ENCODE assay signal across 16 mouse cellular contexts in genomic region chr2:37855226-37855625, GRCm38 (mm10).
DNase-seq lines count a peak whose midpoint lies in the region; ATAC-seq lines count a peak whose summit lies in the region.
"Had no signal": no experiment of that assay in that cellular context is flagged by ENCODE, and none has a peak within 500 bp of the region (broad histone marks: within the 10 kb centered on the region; RNA-seq: fewer than 3 reads in every experiment).

No protein-coding gene starts in this region.

- H3K4me1 ChIP-seq in forebrain, embryonic 14.5 days (ENCODE audit: control insufficient read depth, insufficient read depth, low read length): no peaks in the 10 kb centered on the region
- H3K4me1 ChIP-seq in forebrain, embryonic 11.5 days (replicated peaks; ENCODE audit: control insufficient read depth, insufficient read depth, low read length): no peaks in the 10 kb centered on the region
- no peaks in the 10 kb centered on the region for H3K4me1 ChIP-seq in stomach, embryonic 16.5 days (ENCODE audit: control insufficient read depth, insufficient read depth, low read length)

- WGBS in forebrain, embryonic 14.5 days: 62% methylated on average over 2 of the region's 2 CpGs
- 71% methylated on average over 2 of the region's 2 CpGs for whole genome bisulfite sequencing in forebrain, embryonic 11.5 days
- 64% methylated on average over 2 of the region's 2 CpGs for WGBS in stomach, embryonic 16.5 days

- H3K4me2 ChIP-seq in forebrain, embryonic 14.5 days (ENCODE audit: low read length): no peak overlapping the region
- H3K4me2 ChIP-seq in forebrain, embryonic 11.5 days (ENCODE audit: low read depth, low read length, severe bottlenecking): no peak overlapping the region
- no peak overlapping the region for H3K4me2 ChIP-seq in stomach, embryonic 16.5 days (ENCODE audit: low read depth, low read length)
- H3K4me2 ChIP-seq: heart, embryonic 12.5 days had no signal

- peak; percentile 61 for ATAC-seq in forebrain, embryonic 14.5 days
- no peak for ATAC-seq in forebrain, embryonic 11.5 days (replicated peaks; ENCODE audit: low FRiP score)
- ATAC-seq in stomach, embryonic 16.5 days (ENCODE audit: insufficient read depth, low FRiP score): peak; percentile 75; the same call in 1 of the 2 replicates
- ATAC-seq in erythroid progenitor cell, adult 5-6 weeks (replicated peaks; ENCODE audit: low FRiP score, poor library complexity, severe bottlenecking): no peak

- H3K27ac ChIP-seq in forebrain, embryonic 14.5 days (ENCODE audit: low read depth, low read length): no peak overlapping the region
- H3K27ac ChIP-seq in forebrain, embryonic 11.5 days (ENCODE audit: low read depth, low read length): no peak overlapping the region
- no peak overlapping the region for H3K27ac ChIP-seq in stomach, embryonic 16.5 days (ENCODE audit: low read length)
- H3K27ac ChIP-seq: embryonic facial prominence, embryonic 10.5 days; liver, embryonic 14.5 days had no signal

- intact Hi-C loops in left cerebral cortex, postnatal 36 days (cut with DNase I): no loop called here

- H3K9me3 ChIP-seq in forebrain, embryonic 14.5 days (replicated peaks; ENCODE audit: control insufficient read depth, low read length): no peaks in the 10 kb centered on the region
- no peaks in the 10 kb centered on the region for H3K9me3 ChIP-seq in forebrain, embryonic 11.5 days (ENCODE audit: control insufficient read depth, low read length)
- H3K9me3 ChIP-seq in stomach, embryonic 16.5 days (replicated peaks; ENCODE audit: control insufficient read depth, low read length): no peaks in the 10 kb centered on the region
- H3K9me3 ChIP-seq: embryonic facial prominence, embryonic 10.5 days; heart, embryonic 12.5 days had no signal

- H3K36me3 ChIP-seq in forebrain, embryonic 14.5 days (ENCODE audit: control insufficient read depth, insufficient read depth, low read length): peaks cover 4% of the 10 kb centered on the region; the same call in 1 of the 2 replicates
- H3K36me3 ChIP-seq in forebrain, embryonic 11.5 days (ENCODE audit: control insufficient read depth, insufficient read depth, low read length): no peaks in the 10 kb centered on the region
- H3K36me3 ChIP-seq in stomach, embryonic 16.5 days (ENCODE audit: control insufficient read depth, insufficient read depth, low read length): no peaks in the 10 kb centered on the region
- H3K36me3 ChIP-seq: heart, embryonic 12.5 days had no signal

- no peak overlapping the region for H3K4me3 ChIP-seq in forebrain, embryonic 14.5 days (ENCODE audit: low read depth, low read length)
- no peak overlapping the region for H3K4me3 ChIP-seq in forebrain, embryonic 11.5 days (ENCODE audit: low read depth, low read length)
- H3K4me3 ChIP-seq in stomach, embryonic 16.5 days (replicated peaks; ENCODE audit: low read length): no peak overlapping the region
- H3K4me3 ChIP-seq: embryonic facial prominence, embryonic 10.5 days; heart, embryonic 12.5 days; myocyte had no signal

- H3K9ac ChIP-seq in forebrain, embryonic 14.5 days (ENCODE audit: low read length): no peak overlapping the region
- no peak overlapping the region for H3K9ac ChIP-seq in forebrain, embryonic 11.5 days (ENCODE audit: low read length)
- no peak overlapping the region for H3K9ac ChIP-seq in stomach, embryonic 16.5 days (ENCODE audit: low read length)
- H3K9ac ChIP-seq: heart, embryonic 12.5 days; liver, embryonic 14.5 days had no signal

- no peaks in the 10 kb centered on the region for H3K27me3 ChIP-seq in forebrain, embryonic 14.5 days (replicated peaks; ENCODE audit: control insufficient read depth, insufficient read depth, low read length)
- no peaks in the 10 kb centered on the region for H3K27me3 ChIP-seq in forebrain, embryonic 11.5 days (ENCODE audit: control insufficient read depth, insufficient read depth, low read length)
- no peaks in the 10 kb centered on the region for H3K27me3 ChIP-seq in stomach, embryonic 16.5 days (ENCODE audit: control insufficient read depth, insufficient read depth, low read length)
- H3K27me3 ChIP-seq: heart, embryonic 12.5 days had no signal

- DNase-seq in forebrain, embryonic 14.5 days (ENCODE audit: low spot score): no peak
- no peak for DNase-seq in forebrain, embryonic 11.5 days (ENCODE audit: low spot score)
- peak; percentile 25 to 41 for DNase-seq in left cerebral cortex, adult 9 months (ENCODE audit: low spot score in 2 of 2)
- DNase-seq in left cerebral cortex, postnatal 36 days (ENCODE audit: low spot score in 2 of 2): no peak
- peak; percentile 23 for DNase-seq in right cerebral cortex, adult 18-20 months
- DNase-seq in right cerebral cortex, postnatal 4 days: no peak
- DNase-seq: adrenal gland, postnatal 10 days; cerebellum, postnatal 25 days; heart, postnatal 4 days; kidney, adult 2 months had no signal

Comparison
In these comparisons a context has a peak if more than half of its experiments do, and no peak if none do; other contexts are left out.
1. ATAC-seq: peak in forebrain, embryonic 14.5 days (single experiment) and stomach, embryonic 16.5 days (single experiment); none in forebrain, embryonic 11.5 days (single experiment) and erythroid progenitor cell, adult 5-6 weeks (single experiment).
2. DNase-seq: peak in left cerebral cortex, adult 9 months (2 of 2) and right cerebral cortex, adult 18-20 months (single experiment); none in forebrain, embryonic 14.5 days (single experiment), forebrain, embryonic 11.5 days (single experiment), left cerebral cortex, postnatal 36 days (0 of 2) and right cerebral cortex, postnatal 4 days (single experiment).